Mouse (Mus musculus): ENCODE results near the gene Fam92b. TPM values are rescaled to one million over a fixed set of nuclear protein-coding genes. Genes with fewer than 3 reads are reported as not detected.
A peak's percentile ranks its signal among the peaks of the same experiment; 100 is the strongest.

The Fam92b gene
- polyA plus RNA-seq, 1 experiment from 2014 or later: 2.1 TPM

DNA sequence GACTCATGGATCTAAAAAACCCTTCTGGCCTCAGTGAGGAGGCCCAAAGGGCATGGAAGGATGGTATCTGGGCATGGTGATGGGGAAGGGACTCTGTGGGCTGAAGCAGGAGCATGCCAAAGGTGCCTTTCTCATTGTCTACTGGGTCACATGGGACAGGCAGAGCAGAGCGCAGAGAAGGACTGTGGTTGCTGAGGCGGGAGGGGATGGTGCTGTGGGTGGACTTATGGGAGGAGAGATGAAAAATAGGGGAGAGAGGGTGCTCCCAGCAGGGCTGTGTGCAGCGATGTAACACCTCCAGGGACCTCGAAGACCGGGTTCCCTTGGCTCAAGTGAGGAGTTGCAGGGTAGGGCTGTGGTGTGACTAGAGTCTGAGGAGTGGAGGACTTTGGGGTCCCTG, 14.9 kb upstream of the Fam92b start:
- Histone ChIP-seq H3K9ac (ENCODE audit: low read depth, low read length) (no peak overlapping the region), H3K4me2 (replicated peaks; ENCODE audit: low read depth, low read length) (no peak overlapping the region), H3K27me3 (ENCODE audit: control insufficient read depth, insufficient read depth, low read length) (no peaks in the 10 kb centered on the region), H3K9me3 (ENCODE audit: control insufficient read depth, low read length) (no peaks in the 10 kb centered on the region), H3K36me3 (ENCODE audit: control insufficient read depth, insufficient read depth, low read length) (no peaks in the 10 kb centered on the region), H3K4me1 (replicated peaks; ENCODE audit: control insufficient read depth, insufficient read depth, low read length) (0 out of 2 replicates have a peak, but pooled peaks cover 5% of the 10 kb centered on the region), H3K4me3 (ENCODE audit: low read depth, low read length) (no peak overlapping the region), H3K27ac (ENCODE audit: low read depth, low read length) (no peak overlapping the region)
- 96% methylated on average over 5 of the region's 5 CpGs for WGBS
- ATAC-seq (ENCODE audit: low FRiP score) (no peak), DNase-seq (ENCODE audit: low spot score) (no peak)

DNA sequence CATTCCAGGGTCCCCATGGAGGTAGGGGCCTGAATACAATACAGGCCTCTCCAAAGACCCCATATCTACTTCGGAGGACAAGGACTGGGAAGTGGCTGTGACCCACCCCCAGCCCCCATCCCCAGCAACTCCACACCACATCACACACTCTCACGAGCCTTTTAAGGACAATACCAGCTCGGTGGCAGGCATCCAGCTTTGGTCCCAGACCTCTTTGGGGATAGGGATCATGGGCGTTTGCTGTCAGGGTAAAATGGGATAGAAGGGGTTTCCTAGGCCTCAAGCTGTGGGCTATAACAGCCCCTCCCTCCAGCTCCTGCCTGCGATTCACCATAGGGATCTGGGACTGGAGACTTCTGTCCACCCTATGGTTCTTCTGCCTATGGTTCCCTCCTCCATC, 14.4 kb upstream of the Fam92b start:
- no peak overlapping the region for H3K4me3 ChIP-seq (ENCODE audit: low read depth, low read length)
- WGBS: 92% methylated on average over 5 of the region's 5 CpGs
- H3K27ac ChIP-seq (ENCODE audit: low read depth, low read length): no peak overlapping the region
- ATAC-seq (ENCODE audit: low FRiP score) (no peak), DNase-seq (ENCODE audit: low spot score) (no peak)
- no peak overlapping the region for H3K9ac ChIP-seq (ENCODE audit: low read depth, low read length)
- no peaks in the 10 kb centered on the region for H3K27me3 ChIP-seq (ENCODE audit: control insufficient read depth, insufficient read depth, low read length)
- H3K36me3 ChIP-seq (ENCODE audit: control insufficient read depth, insufficient read depth, low read length): no peaks in the 10 kb centered on the region
- no peaks in the 10 kb centered on the region for H3K9me3 ChIP-seq (ENCODE audit: control insufficient read depth, low read length)
- peaks cover 5% of the 10 kb centered on the region; the same call in 1 of the 2 replicates for H3K4me1 ChIP-seq (replicated peaks; ENCODE audit: control insufficient read depth, insufficient read depth, low read length)
- no peak overlapping the region for H3K4me2 ChIP-seq (replicated peaks; ENCODE audit: low read depth, low read length)

DNA sequence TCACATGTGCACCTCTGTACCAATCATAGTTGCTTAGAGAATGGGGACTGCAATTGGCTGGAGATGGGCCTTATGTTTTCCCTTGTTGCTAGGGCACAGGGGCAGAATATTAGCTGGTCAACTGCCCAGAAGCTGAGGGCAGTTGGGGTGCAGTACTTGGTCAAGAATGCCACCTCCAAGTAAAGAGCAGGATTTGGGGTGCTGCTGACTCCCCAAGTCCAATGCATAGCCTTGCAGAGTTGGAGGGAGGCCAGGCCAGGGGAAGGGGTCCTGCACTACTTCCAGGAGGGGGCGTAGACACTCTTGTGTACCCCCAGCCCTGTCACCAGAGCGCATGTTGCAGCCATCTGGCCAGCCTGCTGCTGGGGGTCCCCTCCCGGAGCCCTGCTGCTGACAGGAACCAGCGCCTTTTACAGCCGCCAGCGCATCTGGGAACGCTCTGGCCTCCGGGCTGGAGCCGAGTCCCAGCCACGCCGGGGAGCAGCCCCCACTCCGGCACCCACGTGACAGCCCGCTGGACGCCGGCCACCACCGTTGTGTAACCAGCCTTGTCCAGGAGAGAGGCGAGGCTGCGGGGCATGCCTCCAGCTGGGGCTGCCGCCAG, 13.6 kb upstream of the Fam92b start:
- H3K9ac ChIP-seq (ENCODE audit: low read depth, low read length): 0 out of 2 replicates have a peak overlapping the region, but pooled peaks have one; percentile 2
- 0 out of 2 replicates have a peak overlapping the region, but pooled peaks have one; percentile 17 for H3K4me2 ChIP-seq (replicated peaks; ENCODE audit: low read depth, low read length)
- H3K4me1 ChIP-seq (replicated peaks; ENCODE audit: control insufficient read depth, insufficient read depth, low read length): peaks cover 12% of the 10 kb centered on the region
- whole genome bisulfite sequencing: 53% methylated on average over 10 of the region's 20 CpGs
- peak overlapping the region; percentile 70 for H3K27ac ChIP-seq (ENCODE audit: low read depth, low read length)
- peak overlapping the region; percentile 4; the same call in 1 of the 2 replicates for H3K4me3 ChIP-seq (ENCODE audit: low read depth, low read length)
- no peaks in the 10 kb centered on the region for H3K36me3 ChIP-seq (ENCODE audit: control insufficient read depth, insufficient read depth, low read length)
- DNase-seq (ENCODE audit: low spot score) (peak; percentile 48), ATAC-seq (ENCODE audit: low FRiP score) (peak; percentile 73; the same call in 1 of the 2 replicates)
- no peaks in the 10 kb centered on the region for H3K27me3 ChIP-seq (ENCODE audit: control insufficient read depth, insufficient read depth, low read length)
- no peaks in the 10 kb centered on the region for H3K9me3 ChIP-seq (ENCODE audit: control insufficient read depth, low read length)

GRCm38 (mm10) chr8:120190107-120190809, 13.0 kb upstream of the Fam92b start:
- no peak overlapping the region for H3K4me2 ChIP-seq (replicated peaks; ENCODE audit: low read depth, low read length)
- peaks cover 18% of the 10 kb centered on the region for H3K4me1 ChIP-seq (replicated peaks; ENCODE audit: control insufficient read depth, insufficient read depth, low read length)
- H3K4me3 ChIP-seq (ENCODE audit: low read depth, low read length): no peak overlapping the region
- WGBS: 79% methylated on average over 17 of the region's 17 CpGs
- DNase-seq (ENCODE audit: low spot score) (no peak), ATAC-seq (ENCODE audit: low FRiP score) (no peak)
- H3K27me3 ChIP-seq (ENCODE audit: control insufficient read depth, insufficient read depth, low read length): no peaks in the 10 kb centered on the region
- H3K9ac ChIP-seq (ENCODE audit: low read depth, low read length): no peak overlapping the region
- no peaks in the 10 kb centered on the region for H3K36me3 ChIP-seq (ENCODE audit: control insufficient read depth, insufficient read depth, low read length)
- no peak overlapping the region; the same call in 1 of the 2 replicates for H3K27ac ChIP-seq (ENCODE audit: low read depth, low read length)
- no peaks in the 10 kb centered on the region for H3K9me3 ChIP-seq (ENCODE audit: control insufficient read depth, low read length)

DNA sequence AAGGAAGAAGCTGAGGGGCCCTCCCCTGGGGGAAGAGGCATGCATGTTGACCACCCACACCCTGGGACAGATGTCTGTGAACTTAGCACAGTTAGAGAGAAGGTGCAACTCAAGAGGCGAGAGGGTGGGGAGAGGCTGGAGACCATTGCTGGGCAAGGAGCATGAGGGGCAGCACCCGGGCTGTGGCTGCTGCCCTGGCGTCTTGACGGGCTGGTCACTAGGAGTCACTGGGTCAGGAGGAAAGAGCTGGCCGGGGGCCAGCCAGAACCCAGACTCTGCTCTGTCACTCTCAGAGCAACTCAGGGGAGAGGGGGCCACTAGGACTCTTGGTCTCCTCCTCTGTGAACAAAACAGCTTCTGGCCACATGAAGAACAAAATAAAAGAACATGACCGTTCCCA, 12.2 kb upstream of the Fam92b start:
- WGBS: 71% methylated on average over 6 of the region's 6 CpGs
- peaks cover 22% of the 10 kb centered on the region for H3K4me1 ChIP-seq (replicated peaks; ENCODE audit: control insufficient read depth, insufficient read depth, low read length)
- H3K4me2 ChIP-seq (replicated peaks; ENCODE audit: low read depth, low read length): no peak overlapping the region
- H3K9ac ChIP-seq (ENCODE audit: low read depth, low read length): no peak overlapping the region
- H3K4me3 ChIP-seq (ENCODE audit: low read depth, low read length): no peak overlapping the region
- no peaks in the 10 kb centered on the region for H3K27me3 ChIP-seq (ENCODE audit: control insufficient read depth, insufficient read depth, low read length)
- no peaks in the 10 kb centered on the region for H3K36me3 ChIP-seq (ENCODE audit: control insufficient read depth, insufficient read depth, low read length)
- no peak for ATAC-seq (ENCODE audit: low FRiP score)
- no peaks in the 10 kb centered on the region for H3K9me3 ChIP-seq (ENCODE audit: control insufficient read depth, low read length)
- H3K27ac ChIP-seq (ENCODE audit: low read depth, low read length): no peak overlapping the region
- no peak for DNase-seq (ENCODE audit: low spot score)

- DNase-seq (ENCODE audit: low spot score) (no peak), ATAC-seq (ENCODE audit: low FRiP score) (no peak)
- Histone ChIP-seq H3K4me3 (ENCODE audit: low read depth, low read length) (no peak overlapping the region), H3K4me1 (replicated peaks; ENCODE audit: control insufficient read depth, insufficient read depth, low read length) (peaks cover 22% of the 10 kb centered on the region), H3K27ac (ENCODE audit: low read depth, low read length) (no peak overlapping the region), H3K9ac (ENCODE audit: low read depth, low read length) (no peak overlapping the region), H3K27me3 (ENCODE audit: control insufficient read depth, insufficient read depth, low read length) (no peaks in the 10 kb centered on the region), H3K9me3 (ENCODE audit: control insufficient read depth, low read length) (no peaks in the 10 kb centered on the region), H3K36me3 (ENCODE audit: control insufficient read depth, insufficient read depth, low read length) (no peaks in the 10 kb centered on the region), H3K4me2 (replicated peaks; ENCODE audit: low read depth, low read length) (no peak overlapping the region)
- 78% methylated on average over 6 of the region's 6 CpGs for WGBS
Observed at GRCm38 (mm10) chr8:120188510-120188909, 11.2 kb upstream of the Fam92b start.

DNA sequence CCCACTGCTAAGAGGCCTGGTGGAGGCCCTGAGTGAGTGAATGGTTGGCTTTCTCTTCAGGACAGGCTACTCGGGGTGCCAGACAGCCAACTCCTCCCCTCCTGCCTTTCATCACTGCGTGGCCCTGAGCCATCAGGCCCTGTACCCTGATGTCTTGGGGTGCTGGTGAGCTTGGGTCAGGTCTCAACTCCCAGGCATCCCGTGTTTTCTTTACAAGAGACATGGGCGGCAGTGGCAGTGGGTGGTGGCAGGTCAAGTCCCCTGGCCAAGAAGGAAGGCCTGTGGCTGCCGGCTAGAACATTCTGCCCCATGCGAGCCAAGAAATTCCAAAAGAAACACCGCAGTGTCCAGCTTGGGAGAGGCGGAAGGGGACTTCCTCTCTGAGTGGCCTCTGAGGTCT, 9.2 kb upstream of the Fam92b start:
- WGBS: 60% methylated on average over 8 of the region's 8 CpGs
- DNase-seq (ENCODE audit: low spot score): no peak
- Histone ChIP-seq H3K4me1 (replicated peaks; ENCODE audit: control insufficient read depth, insufficient read depth, low read length) (peaks cover 22% of the 10 kb centered on the region), H3K27ac (ENCODE audit: low read depth, low read length) (no peak overlapping the region), H3K36me3 (ENCODE audit: control insufficient read depth, insufficient read depth, low read length) (no peaks in the 10 kb centered on the region), H3K4me2 (replicated peaks; ENCODE audit: low read depth, low read length) (no peak overlapping the region), H3K27me3 (ENCODE audit: control insufficient read depth, insufficient read depth, low read length) (no peaks in the 10 kb centered on the region), H3K4me3 (ENCODE audit: low read depth, low read length) (no peak overlapping the region), H3K9me3 (ENCODE audit: control insufficient read depth, low read length) (no peaks in the 10 kb centered on the region), H3K9ac (ENCODE audit: low read depth, low read length) (no peak overlapping the region)
- ATAC-seq (ENCODE audit: low FRiP score): no peak

DNA sequence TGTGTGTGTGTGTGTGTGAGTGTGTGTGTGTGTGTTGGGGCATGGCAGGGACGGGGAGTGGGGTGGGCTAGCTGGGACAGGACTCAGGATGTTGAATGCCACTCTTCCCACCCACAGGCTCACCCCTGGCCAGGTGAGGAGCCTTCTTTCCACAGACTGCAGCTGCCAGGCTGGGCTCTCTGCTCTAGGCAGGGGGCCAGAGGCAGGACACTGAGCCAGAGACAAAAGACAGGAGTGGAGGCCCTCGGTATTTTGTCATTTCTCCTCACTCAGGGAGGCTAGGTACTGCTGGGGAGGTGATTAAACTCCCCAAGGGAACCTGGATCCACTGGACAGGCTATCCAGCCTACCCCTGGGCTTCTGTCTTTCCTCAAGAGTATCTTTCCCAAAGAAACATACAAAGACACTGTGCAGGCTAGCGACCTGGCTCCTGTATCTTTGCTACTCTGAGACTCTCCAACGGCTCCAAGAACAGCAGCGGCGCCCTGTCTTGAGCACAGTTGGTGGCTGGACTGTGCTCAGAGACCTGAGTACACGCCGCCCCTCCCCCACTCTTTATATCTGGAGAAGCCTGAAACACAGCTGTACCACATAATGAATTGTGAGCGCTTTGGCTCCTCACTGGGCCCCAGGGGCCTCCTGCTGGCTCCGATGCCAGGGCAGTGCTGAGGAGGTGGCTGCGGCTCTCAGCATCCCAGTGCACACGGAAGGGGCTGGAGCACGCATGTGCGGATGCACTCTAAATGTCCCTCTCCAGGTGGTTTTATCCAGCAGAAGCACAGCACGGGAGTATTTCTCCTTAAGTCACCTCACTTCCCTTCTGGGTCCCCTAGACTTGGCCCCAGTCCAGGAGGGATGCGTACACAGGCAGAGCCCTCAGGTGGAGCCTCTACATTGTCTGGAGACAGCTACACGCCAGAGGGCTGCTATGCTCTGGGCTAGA, 7.9 kb upstream of the Fam92b start:
- Histone ChIP-seq H3K36me3 (ENCODE audit: control insufficient read depth, insufficient read depth, low read length) (no peaks in the 10 kb centered on the region), H3K4me3 (ENCODE audit: low read depth, low read length) (no peak overlapping the region), H3K4me1 (replicated peaks; ENCODE audit: control insufficient read depth, insufficient read depth, low read length) (peaks cover 20% of the 10 kb centered on the region), H3K27me3 (ENCODE audit: control insufficient read depth, insufficient read depth, low read length) (no peaks in the 10 kb centered on the region), H3K4me2 (replicated peaks; ENCODE audit: low read depth, low read length) (no peak overlapping the region), H3K9ac (ENCODE audit: low read depth, low read length) (peak overlapping the region; percentile 47; the same call in 1 of the 2 replicates), H3K9me3 (ENCODE audit: control insufficient read depth, low read length) (no peaks in the 10 kb centered on the region), H3K27ac (ENCODE audit: low read depth, low read length) (peak overlapping the region; percentile 84)
- 36% methylated on average over 17 of the region's 17 CpGs for WGBS
- DNase-seq (ENCODE audit: low spot score): peak; percentile 77
- ATAC-seq (ENCODE audit: low FRiP score): peak; percentile 62
